Mouse (Mus musculus) limb, embryonic 13.5 days (tissue): Measurements from ENCODE around the gene P2rx1. TPM values are rescaled to one million over a fixed set of nuclear protein-coding genes. Genes with fewer than 3 reads are reported as not detected.

ENCODE experiments used
- ATAC-seq: fragments of 200-750 bp; cut with Nextera tagmentation; 2 replicates; pipeline ENCODE4 v1.8.0; 2017; ENCODE audit warnings: low read depth, moderate number of reproducible peaks, moderate TSS enrichment; ENCODE audit not compliant: low FRiP score
- H3K27ac ChIP-seq: fragments of 300-500 bp; sonication (generic); 2 replicates; pipeline ENCODE4 v1.5.1; 2015; ENCODE audit warnings: inconsistent platforms, mild to moderate bottlenecking, moderate library complexity
- H3K27me3 ChIP-seq: fragments of 300-500 bp; sonication (generic); 2 replicates; pipeline ENCODE4 v1.6.1; 2015; ENCODE audit warnings: mild to moderate bottlenecking, inconsistent platforms
- H3K36me3 ChIP-seq: fragments of 300-500 bp; sonication (generic); 2 replicates; pipeline ENCODE4 v1.6.1; 2015; ENCODE audit warnings: inconsistent platforms, mild to moderate bottlenecking, moderate library complexity
- H3K4me1 ChIP-seq: fragments of 300-500 bp; sonication (generic); 2 replicates; pipeline ENCODE4 v1.6.1; 2015; ENCODE audit warnings: inconsistent platforms
- H3K4me2 ChIP-seq: fragments of 300-500 bp; sonication (generic); replicated peaks from 2 replicates; pipeline ENCODE4 v1.6.1; 2015; ENCODE audit warnings: inconsistent platforms, mild to moderate bottlenecking, moderate library complexity
- H3K4me3 ChIP-seq: fragments of 300-500 bp; sonication (generic); 2 replicates; pipeline ENCODE4 v1.5.1; 2015; ENCODE audit warnings: moderate library complexity, mild to moderate bottlenecking, inconsistent platforms
- H3K9ac ChIP-seq: fragments of 300-500 bp; sonication (generic); 2 replicates; pipeline ENCODE4 v1.6.1; 2015; ENCODE audit warnings: mild to moderate bottlenecking, inconsistent platforms
- H3K9me3 ChIP-seq: fragments of 300-500 bp; sonication (generic); 2 replicates; pipeline ENCODE4 v1.6.1; 2016; ENCODE audit warnings: inconsistent platforms
- WGBS: fragments of 180-500 bp; shearing (Covaris S2); methylation state at CpG from one replicate; pipeline ENCODE4 v1.1.7; 2015; 5-methylcytosine and 5-hydroxymethylcytosine counted together
- microRNA-seq: library from miRNA; unstranded; fragments of <30 nt; microRNA quantifications from one replicate; pipeline ENCODE4, GENCODE M21; 2016
- polyA plus RNA-seq: library from polyadenylated mRNA; unstranded; fragments of >200 nt; fragmentation: Nextera tagmentation; extraction: Ambion mirVana; gene quantifications from 2 replicates; pipeline ENCODE4 v1.2.1, GENCODE M21; 2015

The P2rx1 gene
- polyA plus RNA-seq, 1 experiment from 2014 or later, result 0.84 TPM

DNA sequence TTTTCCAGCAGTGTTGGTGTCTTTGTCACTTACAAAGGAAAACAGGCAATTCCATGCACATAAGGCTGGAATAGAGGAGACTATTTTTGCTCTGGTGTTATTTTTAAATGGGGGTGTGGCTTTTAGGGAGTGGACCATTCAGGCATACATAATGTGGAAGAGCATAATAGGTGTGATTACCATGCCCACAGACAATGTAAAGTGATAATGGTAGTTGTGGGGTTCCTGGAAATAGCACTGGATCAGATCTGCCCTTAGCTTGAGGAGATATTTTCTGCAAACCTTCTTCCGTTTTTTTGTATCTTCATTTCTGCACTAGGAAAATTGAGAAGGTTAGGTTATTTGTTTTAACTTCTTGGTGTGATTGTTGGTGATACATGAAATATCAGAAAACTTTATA, 53.9 kb downstream of the P2rx1 start:
- Histone ChIP-seq H3K36me3 (peaks cover 66% of the 10 kb centered on the region), H3K27ac (no peak overlapping the region), H3K9me3 (no peaks in the 10 kb centered on the region), H3K27me3 (no peaks in the 10 kb centered on the region), H3K4me3 (no peak overlapping the region), H3K4me1 (peaks cover 12% of the 10 kb centered on the region), H3K4me2 (no peak overlapping the region), H3K9ac (no peak overlapping the region)
- no peak for ATAC-seq
- WGBS, result 88% methylated on average over 1 of the region's 1 CpGs

DNA sequence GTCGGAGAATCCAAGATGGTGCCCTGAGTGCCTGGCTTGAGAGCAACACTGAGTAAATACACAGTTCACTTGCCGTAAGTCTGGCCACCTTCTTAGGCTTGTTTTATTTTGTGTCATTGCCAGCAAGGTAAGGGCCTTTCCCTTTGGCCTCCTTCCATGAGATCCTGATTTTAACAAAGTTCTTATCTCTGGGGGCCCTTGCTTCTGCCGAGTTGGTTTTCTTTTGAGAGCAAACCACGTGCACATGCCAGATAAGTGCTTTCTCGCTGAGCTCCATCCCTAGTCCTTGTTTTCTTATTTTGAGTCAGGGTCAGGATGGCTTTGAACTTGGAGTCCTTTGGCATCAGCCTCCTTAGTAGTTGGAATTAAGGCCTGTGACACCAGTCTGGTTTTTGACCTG, 58.8 kb downstream of the P2rx1 start:
- Histone ChIP-seq H3K9ac (no peak overlapping the region), H3K27me3 (no peaks in the 10 kb centered on the region), H3K4me3 (no peak overlapping the region), H3K9me3 (no peaks in the 10 kb centered on the region), H3K4me1 (no peaks in the 10 kb centered on the region), H3K36me3 (peaks cover 84% of the 10 kb centered on the region), H3K4me2 (no peak overlapping the region), H3K27ac (no peak overlapping the region)
- ATAC-seq, result no peak
- WGBS, result 94% methylated on average over 5 of the region's 5 CpGs

DNA sequence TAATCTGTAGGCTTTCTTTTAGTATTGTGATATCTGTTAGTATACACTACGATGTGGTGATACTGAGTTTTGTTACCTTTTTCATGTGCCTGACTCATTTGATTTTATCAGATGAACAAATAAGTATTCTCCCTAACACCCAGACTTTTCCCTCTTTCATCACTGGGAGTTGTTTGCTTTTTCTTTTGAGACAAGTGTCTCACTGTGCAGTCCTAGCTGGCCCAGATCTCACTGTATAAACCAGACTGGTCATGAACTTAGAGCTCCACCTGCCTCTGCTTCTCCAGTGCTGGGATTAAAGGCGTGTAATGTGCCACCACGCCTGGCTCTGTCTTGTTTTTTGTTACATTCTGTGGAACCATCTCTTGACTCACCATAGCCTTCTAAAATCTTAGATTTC, 60.7 kb downstream of the P2rx1 start:
- Histone ChIP-seq H3K4me1 (no peaks in the 10 kb centered on the region), H3K9ac (no peak overlapping the region), H3K36me3 (peaks cover 69% of the 10 kb centered on the region), H3K4me2 (no peak overlapping the region), H3K27ac (no peak overlapping the region), H3K27me3 (no peaks in the 10 kb centered on the region), H3K9me3 (no peaks in the 10 kb centered on the region), H3K4me3 (no peak overlapping the region)
- ATAC-seq, result no peak
- 96% methylated on average over 3 of the region's 3 CpGs for WGBS

DNA sequence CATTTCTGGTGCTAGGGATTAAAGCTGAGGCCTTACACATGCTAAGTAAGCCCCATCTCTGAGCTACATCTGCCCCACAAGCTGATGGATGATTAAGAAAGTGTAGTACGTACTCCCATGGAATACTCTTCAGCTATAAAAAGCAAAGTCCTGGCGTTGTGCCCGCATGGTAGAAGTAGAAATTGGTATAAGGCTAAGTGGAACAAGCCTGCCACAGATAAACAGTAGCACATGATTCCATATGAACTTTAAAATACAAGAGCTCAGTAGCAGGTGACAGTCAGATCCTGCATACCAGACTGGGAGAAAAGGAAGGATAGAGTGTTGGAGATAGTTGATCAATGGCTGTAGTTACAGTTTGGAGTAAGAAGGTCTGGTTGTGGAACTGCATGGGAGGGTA, 62.5 kb downstream of the P2rx1 start:
- Histone ChIP-seq H3K27me3 (no peaks in the 10 kb centered on the region), H3K36me3 (peaks cover 61% of the 10 kb centered on the region), H3K9me3 (no peaks in the 10 kb centered on the region), H3K27ac (no peak overlapping the region), H3K4me1 (no peaks in the 10 kb centered on the region), H3K9ac (no peak overlapping the region), H3K4me3 (no peak overlapping the region), H3K4me2 (no peak overlapping the region)
- no peak for ATAC-seq
- 85% methylated on average over 3 of the region's 3 CpGs for WGBS

Small RNA genes lying within 50 kb of the gene (microRNA-seq; reads per million reads assigned to microRNA genes)
- gene Gm44467, result not detected

Other genes starting within 250 kb of the P2rx1 start
- gene Cyb5d2, start 203.0 kb upstream of the P2rx1 start, polyA plus RNA-seq, result 6.5 and 6.7 TPM in 2 replicates
- 9.2 and 10.4 TPM in 2 replicates for gene Zzef1, start 202.9 kb upstream of the P2rx1 start, polyA plus RNA-seq
- 0.96 and 1.3 TPM in 2 replicates for gene Atp2a3, start 37.9 kb upstream of the P2rx1 start, polyA plus RNA-seq
- gene Camkk1, start 19.9 kb downstream of the P2rx1 start, polyA plus RNA-seq, result 11.3 and 12.7 TPM in 2 replicates
- gene Ncbp3, start 48.7 kb downstream of the P2rx1 start, polyA plus RNA-seq, result 14.0 and 14.5 TPM in 2 replicates
- 0.32 and 0.57 TPM in 2 replicates for gene Itgae, start 91.5 kb downstream of the P2rx1 start, polyA plus RNA-seq
- 14.5 and 15.5 TPM in 2 replicates for gene Haspin, start 139.2 kb downstream of the P2rx1 start, polyA plus RNA-seq
- gene P2rx5, start 161.3 kb downstream of the P2rx1 start, polyA plus RNA-seq, result 0.70 and 0.89 TPM in 2 replicates
- 96.7 and 98.9 TPM in 2 replicates for gene Emc6, start 177.9 kb downstream of the P2rx1 start, polyA plus RNA-seq
- gene Tax1bp3, start 178.0 kb downstream of the P2rx1 start, polyA plus RNA-seq, result 244 and 248 TPM in 2 replicates
- 26.0 and 26.3 TPM in 2 replicates for gene Ctns, start 199.9 kb downstream of the P2rx1 start, polyA plus RNA-seq
- gene Shpk, start 200.4 kb downstream of the P2rx1 start, polyA plus RNA-seq, result 1.9 and 2.6 TPM in 2 replicates
- gene Trpv1, start 235.2 kb downstream of the P2rx1 start, polyA plus RNA-seq, result 0.05 and 0.17 TPM in 2 replicates